Comparison of ENCODE assay signal across 18 mouse cellular contexts in genomic region chr7:80970913-80971312, GRCm38 (mm10). TPM values are rescaled to one million over a fixed set of nuclear protein-coding genes. Genes with fewer than 3 reads are reported as not detected.
DNase-seq lines count a peak whose midpoint lies in the region; ATAC-seq and TF ChIP-seq lines count a peak whose summit lies in the region.
"Had no signal": no experiment of that assay in that cellular context is flagged by ENCODE, and none has a peak within 500 bp of the region (broad histone marks: within the 10 kb centered on the region; RNA-seq: fewer than 3 reads in every experiment).

No protein-coding gene starts in this region.

- ATAC-seq in heart, embryonic 12.5 days (ENCODE audit: insufficient number of reproducible peaks, low FRiP score): no peak
- no peak for ATAC-seq in liver, embryonic 13.5 days (ENCODE audit: low read depth)
- no peak for ATAC-seq in liver, embryonic 11.5 days (replicated peaks; ENCODE audit: low FRiP score)
- peak; percentile 85 for ATAC-seq in intestine, embryonic 16.5 days
- peak; percentile 78 for ATAC-seq in liver, postnatal 0 days
- no peak for ATAC-seq in hindbrain, postnatal 0 days
- ATAC-seq: activated CD4-positive, CD25-positive, alpha-beta regulatory T cell, adult 4 months had no signal

- no peaks in the 10 kb centered on the region for H3K27me3 ChIP-seq in heart, embryonic 12.5 days (replicated peaks)
- H3K27me3 ChIP-seq in liver, embryonic 13.5 days: no peaks in the 10 kb centered on the region
- H3K27me3 ChIP-seq in liver, embryonic 11.5 days (replicated peaks; ENCODE audit: control insufficient read depth, insufficient read depth, low read length): no peaks in the 10 kb centered on the region
- H3K27me3 ChIP-seq in intestine, embryonic 16.5 days (replicated peaks; ENCODE audit: control insufficient read depth, insufficient read depth, low read length): no peaks in the 10 kb centered on the region
- no peaks in the 10 kb centered on the region for H3K27me3 ChIP-seq in liver, postnatal 0 days (ENCODE audit: insufficient read depth, low read length)
- H3K27me3 ChIP-seq in hindbrain, postnatal 0 days (ENCODE audit: insufficient read depth, low read length): no peaks in the 10 kb centered on the region
- H3K27me3 ChIP-seq: neural tube, embryonic 15.5 days; stomach, embryonic 15.5 days had no signal

- no peak overlapping the region for H3K27ac ChIP-seq in heart, embryonic 12.5 days (ENCODE audit: poor library complexity, severe bottlenecking)
- H3K27ac ChIP-seq in liver, embryonic 13.5 days: 0 out of 2 replicates have a peak overlapping the region, but pooled peaks have one; percentile 13
- no peak overlapping the region for H3K27ac ChIP-seq in liver, embryonic 11.5 days (ENCODE audit: low read depth, low read length)
- H3K27ac ChIP-seq in intestine, embryonic 16.5 days (ENCODE audit: low read length): no peak overlapping the region
- peak overlapping the region; percentile 73 for H3K27ac ChIP-seq in liver, postnatal 0 days (ENCODE audit: low read depth)
- no peak overlapping the region for H3K27ac ChIP-seq in hindbrain, postnatal 0 days
- H3K27ac ChIP-seq: forebrain, embryonic 10.5 days; hindbrain, embryonic 10.5 days; kidney, postnatal 0 days; liver, embryonic 14.5 days; midbrain, embryonic 10.5 days; neural tube, embryonic 15.5 days; stomach, embryonic 15.5 days had no signal

- peak; percentile 82 for DNase-seq in heart, adult 11 months
- DNase-seq in liver, embryonic 13.5 days: no peak
- DNase-seq in liver, embryonic 11.5 days (ENCODE audit: low spot score): no peak
- DNase-seq in liver, postnatal 0 days: peak; percentile 29
- no peak for DNase-seq in hindbrain, postnatal 0 days (ENCODE audit: low spot score)
- no peak for DNase-seq in gastrocnemius, adult 18-20 months (ENCODE audit: low spot score)
- DNase-seq: cerebellum, adult 2 months; spleen, adult 18-20 months had no signal

- no peak overlapping the region for H3K4me2 ChIP-seq in heart, embryonic 12.5 days
- H3K4me2 ChIP-seq in liver, embryonic 13.5 days: no peak overlapping the region
- no peak overlapping the region for H3K4me2 ChIP-seq in liver, embryonic 11.5 days
- no peak overlapping the region for H3K4me2 ChIP-seq in intestine, embryonic 16.5 days (ENCODE audit: low read depth, low read length)
- H3K4me2 ChIP-seq in liver, postnatal 0 days (ENCODE audit: low read depth, low read length): no peak overlapping the region
- H3K4me2 ChIP-seq in hindbrain, postnatal 0 days (ENCODE audit: low read depth, low read length): no peak overlapping the region
- H3K4me2 ChIP-seq: neural tube, embryonic 15.5 days; stomach, embryonic 15.5 days had no signal

- H3K4me3 ChIP-seq in heart, embryonic 12.5 days: no peak overlapping the region
- H3K4me3 ChIP-seq in liver, embryonic 13.5 days (replicated peaks): no peak overlapping the region
- H3K4me3 ChIP-seq in liver, embryonic 11.5 days (ENCODE audit: low read depth, low read length): no peak overlapping the region
- no peak overlapping the region for H3K4me3 ChIP-seq in intestine, embryonic 16.5 days (ENCODE audit: low read length)
- no peak overlapping the region for H3K4me3 ChIP-seq in liver, postnatal 0 days (ENCODE audit: low read depth, low read length)
- H3K4me3 ChIP-seq in hindbrain, postnatal 0 days (ENCODE audit: low read length): no peak overlapping the region
- H3K4me3 ChIP-seq: forebrain, embryonic 10.5 days; hindbrain, embryonic 10.5 days; midbrain, embryonic 10.5 days; neural tube, embryonic 15.5 days; stomach, embryonic 15.5 days had no signal

- peaks cover 9% of the 10 kb centered on the region; the same call in 1 of the 2 replicates for H3K9me3 ChIP-seq in heart, embryonic 12.5 days (replicated peaks)
- H3K9me3 ChIP-seq in liver, embryonic 13.5 days (replicated peaks): no peaks in the 10 kb centered on the region
- H3K9me3 ChIP-seq in liver, embryonic 11.5 days (ENCODE audit: control insufficient read depth, low read length): no peaks in the 10 kb centered on the region
- no peaks in the 10 kb centered on the region for H3K9me3 ChIP-seq in intestine, embryonic 16.5 days (ENCODE audit: control insufficient read depth, low read length)
- peaks cover 4% of the 10 kb centered on the region for H3K9me3 ChIP-seq in liver, postnatal 0 days (ENCODE audit: low read length)
- H3K9me3 ChIP-seq in hindbrain, postnatal 0 days (ENCODE audit: low read length): no peaks in the 10 kb centered on the region
- H3K9me3 ChIP-seq: hindbrain, embryonic 10.5 days; midbrain, embryonic 10.5 days; neural tube, embryonic 15.5 days; stomach, embryonic 15.5 days had no signal

- no peak overlapping the region for H3K9ac ChIP-seq in heart, embryonic 12.5 days
- H3K9ac ChIP-seq in liver, embryonic 13.5 days: no peak overlapping the region
- H3K9ac ChIP-seq in liver, embryonic 11.5 days (ENCODE audit: low read depth, low read length): no peak overlapping the region
- H3K9ac ChIP-seq in intestine, embryonic 16.5 days (ENCODE audit: low read depth, low read length): no peak overlapping the region
- H3K9ac ChIP-seq in liver, postnatal 0 days (replicated peaks): no peak overlapping the region
- H3K9ac ChIP-seq in hindbrain, postnatal 0 days (replicated peaks; ENCODE audit: low read length): no peak overlapping the region
- H3K9ac ChIP-seq: liver, embryonic 14.5 days; neural tube, embryonic 15.5 days; stomach, embryonic 15.5 days had no signal

- no peak for TF ChIP-seq EP300 in liver, postnatal 0 days (IDR thresholded peaks at IDR 0.05; ENCODE audit: low read depth)

- H3K36me3 ChIP-seq in heart, embryonic 12.5 days: no peaks in the 10 kb centered on the region
- H3K36me3 ChIP-seq in liver, embryonic 13.5 days: no peaks in the 10 kb centered on the region
- no peaks in the 10 kb centered on the region for H3K36me3 ChIP-seq in liver, embryonic 11.5 days (ENCODE audit: control insufficient read depth, insufficient read depth, low read length)
- H3K36me3 ChIP-seq in intestine, embryonic 16.5 days (ENCODE audit: control insufficient read depth, insufficient read depth, low read length): no peaks in the 10 kb centered on the region
- no peaks in the 10 kb centered on the region for H3K36me3 ChIP-seq in liver, postnatal 0 days (replicated peaks; ENCODE audit: insufficient read depth, low read length)
- no peaks in the 10 kb centered on the region for H3K36me3 ChIP-seq in hindbrain, postnatal 0 days (ENCODE audit: insufficient read depth, low read length)
- H3K36me3 ChIP-seq: forebrain, embryonic 10.5 days; hindbrain, embryonic 10.5 days; midbrain, embryonic 10.5 days; neural tube, embryonic 15.5 days; stomach, embryonic 15.5 days had no signal

- TF ChIP-seq CTCF in liver, postnatal 0 days (IDR thresholded peaks at IDR 0.05; ENCODE audit: low read depth): no peak
- no peak for TF ChIP-seq CTCF in hindbrain, postnatal 0 days (IDR thresholded peaks at IDR 0.05; ENCODE audit: low read depth)

- no peaks in the 10 kb centered on the region for H3K4me1 ChIP-seq in heart, embryonic 12.5 days (replicated peaks)
- H3K4me1 ChIP-seq in liver, embryonic 13.5 days (replicated peaks): no peaks in the 10 kb centered on the region
- H3K4me1 ChIP-seq in liver, embryonic 11.5 days (replicated peaks; ENCODE audit: control insufficient read depth, insufficient read depth, low read length): no peaks in the 10 kb centered on the region
- H3K4me1 ChIP-seq in intestine, embryonic 16.5 days (ENCODE audit: control insufficient read depth, insufficient read depth, low read length): no peaks in the 10 kb centered on the region
- H3K4me1 ChIP-seq in liver, postnatal 0 days (ENCODE audit: insufficient read depth): peaks cover 3% of the 10 kb centered on the region; the same call in 1 of the 2 replicates
- no peaks in the 10 kb centered on the region for H3K4me1 ChIP-seq in hindbrain, postnatal 0 days (ENCODE audit: insufficient read depth, low read length)
- H3K4me1 ChIP-seq: forebrain, embryonic 10.5 days; hindbrain, embryonic 10.5 days; midbrain, embryonic 10.5 days; neural tube, embryonic 15.5 days; stomach, embryonic 15.5 days had no signal

- WGBS in heart, embryonic 12.5 days: 63% methylated on average over 3 of the region's 3 CpGs
- 54% methylated on average over 3 of the region's 3 CpGs for WGBS in liver, embryonic 13.5 days (ENCODE audit: insufficient replicate concordance)
- WGBS in liver, embryonic 11.5 days: 69% methylated on average over 3 of the region's 3 CpGs
- WGBS in intestine, embryonic 16.5 days: 53% methylated on average over 3 of the region's 3 CpGs
- 59% methylated on average over 3 of the region's 3 CpGs for WGBS in liver, postnatal 0 days (ENCODE audit: insufficient replicate concordance)
- WGBS in hindbrain, postnatal 0 days: 72% methylated on average over 3 of the region's 3 CpGs

RNA-seq across cellular contexts. Expression of gene Zfp592, which starts 22.6 kb away (rescaled TPM):
- polyA plus RNA-seq in heart, embryonic 12.5 days (2016; fragmentation: Nextera tagmentation; extraction: Ambion mirVana): 15.2 and 18.1 TPM in 2 replicates
- 6.1 and 6.8 TPM in 2 replicates for polyA plus RNA-seq in liver, embryonic 13.5 days (2015; fragmentation: Nextera tagmentation; extraction: Ambion mirVana)
- 20.9 and 26.2 TPM in 2 replicates for polyA plus RNA-seq in liver, embryonic 11.5 days (2014; fragmentation: Nextera tagmentation; extraction: Ambion mirVana)
- 9.9 and 12.4 TPM in 2 replicates for polyA plus RNA-seq in intestine, embryonic 16.5 days (2015; fragmentation: Nextera tagmentation; extraction: Ambion mirVana)
- polyA plus RNA-seq in liver, postnatal 0 days (2015; fragmentation: Nextera tagmentation; extraction: Ambion mirVana): 3.1 and 4.3 TPM in 2 replicates
- 30.9 and 47.4 TPM in 2 replicates for total RNA-seq in hindbrain, postnatal 0 days (2014; rRNA removed)
- 4.3 TPM in 2 replicates for polyA plus RNA-seq in hindbrain, postnatal 0 days (2015; fragmentation: Nextera tagmentation; extraction: Ambion mirVana)
- 10 to 100 TPM; 15.2 to 15.5 TPM for total RNA-seq in gastrocnemius, adult 18-20 months (2021)

RNA-seq across cellular contexts. Expression of gene Sec11a, which starts 23.3 kb away (rescaled TPM):
- 145 and 152 TPM in 2 replicates for polyA plus RNA-seq in heart, embryonic 12.5 days (2016; fragmentation: Nextera tagmentation; extraction: Ambion mirVana)
- 120 and 121 TPM in 2 replicates for polyA plus RNA-seq in liver, embryonic 13.5 days (2015; fragmentation: Nextera tagmentation; extraction: Ambion mirVana)
- polyA plus RNA-seq in liver, embryonic 11.5 days (2014; fragmentation: Nextera tagmentation; extraction: Ambion mirVana): 180 and 200 TPM in 2 replicates
- polyA plus RNA-seq in intestine, embryonic 16.5 days (2015; fragmentation: Nextera tagmentation; extraction: Ambion mirVana): 234 and 256 TPM in 2 replicates
- 82.0 and 89.4 TPM in 2 replicates for polyA plus RNA-seq in liver, postnatal 0 days (2015; fragmentation: Nextera tagmentation; extraction: Ambion mirVana)
- total RNA-seq in hindbrain, postnatal 0 days (2014; rRNA removed): 46.6 and 48.1 TPM in 2 replicates
- 140 and 144 TPM in 2 replicates for polyA plus RNA-seq in hindbrain, postnatal 0 days (2015; fragmentation: Nextera tagmentation; extraction: Ambion mirVana)
- 10 to 100 TPM; 25.1 to 29.4 TPM for total RNA-seq in gastrocnemius, adult 18-20 months (2021)

Comparison
In these comparisons a context has a peak if more than half of its experiments do, and no peak if none do; other contexts are left out.
1. DNase-seq: peak in heart, adult 11 months (single experiment) and liver, postnatal 0 days (single experiment); none in liver, embryonic 13.5 days (single experiment), liver, embryonic 11.5 days (single experiment), hindbrain, postnatal 0 days (single experiment) and gastrocnemius, adult 18-20 months (single experiment).
2. ATAC-seq: peak in intestine, embryonic 16.5 days (single experiment) and liver, postnatal 0 days (single experiment); none in heart, embryonic 12.5 days (single experiment), liver, embryonic 13.5 days (single experiment), liver, embryonic 11.5 days (single experiment) and hindbrain, postnatal 0 days (single experiment).
3. H3K27ac ChIP-seq: peak in liver, embryonic 13.5 days (single experiment) and liver, postnatal 0 days (single experiment); none in heart, embryonic 12.5 days (single experiment), liver, embryonic 11.5 days (single experiment), intestine, embryonic 16.5 days (single experiment) and hindbrain, postnatal 0 days (single experiment).